Mouse (Mus musculus): ENCODE results near the gene Ndufaf7. TPM values are rescaled to one million over a fixed set of nuclear protein-coding genes. Genes with fewer than 3 reads are reported as not detected.

The Ndufaf7 gene
- polyA plus RNA-seq, 1 experiment from 2014 or later: 56.8 TPM

- Histone ChIP-seq H3K27ac (ENCODE audit: low read length) (no peak overlapping the region), H3K9ac (ENCODE audit: low read length) (no peak overlapping the region), H3K4me1 (replicated peaks; ENCODE audit: control insufficient read depth, insufficient read depth, low read length) (peaks cover 5% of the 10 kb centered on the region; the same call in 1 of the 2 replicates), H3K27me3 (ENCODE audit: control insufficient read depth, insufficient read depth, low read depth, low read length) (no peaks in the 10 kb centered on the region), H3K36me3 (ENCODE audit: control insufficient read depth, insufficient read depth, low read length) (peaks cover 17% of the 10 kb centered on the region), H3K4me2 (ENCODE audit: low read depth, low read length) (no peak overlapping the region), H3K9me3 (ENCODE audit: control insufficient read depth, low read length) (no peaks in the 10 kb centered on the region), H3K4me3 (ENCODE audit: low read length) (no peak overlapping the region)
- 81% methylated on average over 3 of the region's 3 CpGs for WGBS
- ATAC-seq (ENCODE audit: low read depth): no peak
Observed at GRCm38 (mm10) chr17:78983736-78984135, 46.8 kb downstream of the Ndufaf7 start.

- no peaks in the 10 kb centered on the region for H3K36me3 ChIP-seq (ENCODE audit: control insufficient read depth, insufficient read depth, low read length)
- H3K9ac ChIP-seq (ENCODE audit: low read length): no peak overlapping the region
- H3K4me1 ChIP-seq (replicated peaks; ENCODE audit: control insufficient read depth, insufficient read depth, low read length): peaks cover 9% of the 10 kb centered on the region; the same call in 1 of the 2 replicates
- ATAC-seq (ENCODE audit: low read depth): no peak
- 67% methylated on average over 8 of the region's 8 CpGs for WGBS
- H3K9me3 ChIP-seq (ENCODE audit: control insufficient read depth, low read length): no peaks in the 10 kb centered on the region
- H3K4me2 ChIP-seq (ENCODE audit: low read depth, low read length): no peak overlapping the region
- H3K4me3 ChIP-seq (ENCODE audit: low read length): no peak overlapping the region
- H3K27ac ChIP-seq (ENCODE audit: low read length): no peak overlapping the region
- H3K27me3 ChIP-seq (ENCODE audit: control insufficient read depth, insufficient read depth, low read depth, low read length): no peaks in the 10 kb centered on the region
Observed at GRCm38 (mm10) chr17:78989015-78989414, 52.1 kb downstream of the Ndufaf7 start.

DNA sequence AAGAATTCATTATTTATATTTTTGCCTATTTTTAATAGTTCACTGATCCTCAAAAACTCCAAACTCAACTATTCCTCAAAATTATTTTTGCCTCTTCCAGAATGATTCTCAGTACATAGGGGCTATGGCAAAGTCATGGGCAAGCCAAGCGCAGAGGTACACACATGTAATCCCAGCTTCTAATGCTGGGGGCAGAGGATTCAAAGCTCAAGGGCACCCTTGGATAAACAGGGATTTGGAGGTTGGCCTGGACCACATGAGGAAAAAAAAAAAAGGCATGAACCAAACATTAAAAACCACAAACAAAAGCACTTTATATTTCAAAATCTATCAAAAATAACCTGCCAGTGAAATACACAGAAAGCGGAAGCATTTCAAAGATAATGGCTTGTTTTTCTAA, 54.6 kb downstream of the Ndufaf7 start:
- no peaks in the 10 kb centered on the region for H3K9me3 ChIP-seq (ENCODE audit: control insufficient read depth, low read length)
- H3K4me3 ChIP-seq (ENCODE audit: low read length): no peak overlapping the region
- 94% methylated on average over 2 of the region's 2 CpGs for WGBS
- H3K4me2 ChIP-seq (ENCODE audit: low read depth, low read length): no peak overlapping the region
- no peaks in the 10 kb centered on the region for H3K27me3 ChIP-seq (ENCODE audit: control insufficient read depth, insufficient read depth, low read depth, low read length)
- no peak overlapping the region for H3K9ac ChIP-seq (ENCODE audit: low read length)
- H3K4me1 ChIP-seq (replicated peaks; ENCODE audit: control insufficient read depth, insufficient read depth, low read length): peaks cover 9% of the 10 kb centered on the region
- H3K36me3 ChIP-seq (ENCODE audit: control insufficient read depth, insufficient read depth, low read length): no peaks in the 10 kb centered on the region
- no peak overlapping the region for H3K27ac ChIP-seq (ENCODE audit: low read length)
- no peak for ATAC-seq (ENCODE audit: low read depth)

- H3K4me1 ChIP-seq (replicated peaks; ENCODE audit: control insufficient read depth, insufficient read depth, low read length): peaks cover 6% of the 10 kb centered on the region
- WGBS: 69% methylated on average over 9 of the region's 9 CpGs
- H3K9ac ChIP-seq (ENCODE audit: low read length): no peak overlapping the region
- no peak overlapping the region for H3K4me2 ChIP-seq (ENCODE audit: low read depth, low read length)
- H3K4me3 ChIP-seq (ENCODE audit: low read length): no peak overlapping the region
- H3K36me3 ChIP-seq (ENCODE audit: control insufficient read depth, insufficient read depth, low read length): no peaks in the 10 kb centered on the region
- ATAC-seq (ENCODE audit: low read depth): no peak
- no peaks in the 10 kb centered on the region for H3K27me3 ChIP-seq (ENCODE audit: control insufficient read depth, insufficient read depth, low read depth, low read length)
- no peak overlapping the region for H3K27ac ChIP-seq (ENCODE audit: low read length)
- H3K9me3 ChIP-seq (ENCODE audit: control insufficient read depth, low read length): no peaks in the 10 kb centered on the region
Observed at GRCm38 (mm10) chr17:78992303-78993027, 55.5 kb downstream of the Ndufaf7 start.

DNA sequence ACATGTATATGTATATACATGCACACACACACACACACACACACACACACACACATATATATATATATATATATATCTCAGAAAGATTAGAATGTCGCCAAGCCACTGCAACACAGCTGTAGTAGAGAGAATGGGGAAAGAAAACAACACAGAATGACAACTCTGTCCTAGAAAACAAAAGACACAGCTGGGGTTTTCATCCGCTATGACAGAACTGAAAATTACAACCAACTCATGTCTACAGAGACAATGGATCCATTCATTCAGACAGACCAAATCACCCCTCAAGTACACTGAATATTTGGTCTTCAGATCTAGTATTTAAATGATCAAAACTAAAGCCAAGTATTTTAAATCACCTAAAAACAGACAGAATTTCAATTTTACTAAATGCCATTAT, 56.7 kb downstream of the Ndufaf7 start:
- 82% methylated on average over 2 of the region's 2 CpGs for WGBS
- no peak for ATAC-seq (ENCODE audit: low read depth)

GRCm38 (mm10) chr17:78994382-78994781, 57.4 kb downstream of the Ndufaf7 start:
- H3K36me3 ChIP-seq (ENCODE audit: control insufficient read depth, insufficient read depth, low read length): no peaks in the 10 kb centered on the region
- no peak overlapping the region for H3K27ac ChIP-seq (ENCODE audit: low read length)
- ATAC-seq (ENCODE audit: low read depth): no peak
- no peaks in the 10 kb centered on the region for H3K27me3 ChIP-seq (ENCODE audit: control insufficient read depth, insufficient read depth, low read depth, low read length)
- 75% methylated on average over 8 of the region's 8 CpGs for WGBS
- H3K4me1 ChIP-seq (replicated peaks; ENCODE audit: control insufficient read depth, insufficient read depth, low read length): peaks cover 6% of the 10 kb centered on the region
- H3K4me3 ChIP-seq (ENCODE audit: low read length): no peak overlapping the region
- H3K9me3 ChIP-seq (ENCODE audit: control insufficient read depth, low read length): no peaks in the 10 kb centered on the region
- no peak overlapping the region for H3K9ac ChIP-seq (ENCODE audit: low read length)
- H3K4me2 ChIP-seq (ENCODE audit: low read depth, low read length): no peak overlapping the region

More for the DNA sequence above, 56.7 kb downstream of the Ndufaf7 start:
- no peak overlapping the region for H3K4me2 ChIP-seq (ENCODE audit: low read depth, low read length)
- no peak overlapping the region for H3K4me3 ChIP-seq (ENCODE audit: low read length)
- H3K4me1 ChIP-seq (replicated peaks; ENCODE audit: control insufficient read depth, insufficient read depth, low read length): peaks cover 6% of the 10 kb centered on the region
- no peaks in the 10 kb centered on the region for H3K9me3 ChIP-seq (ENCODE audit: control insufficient read depth, low read length)
- no peaks in the 10 kb centered on the region for H3K36me3 ChIP-seq (ENCODE audit: control insufficient read depth, insufficient read depth, low read length)
- no peak overlapping the region for H3K27ac ChIP-seq (ENCODE audit: low read length)
- no peaks in the 10 kb centered on the region for H3K27me3 ChIP-seq (ENCODE audit: control insufficient read depth, insufficient read depth, low read depth, low read length)
- no peak overlapping the region for H3K9ac ChIP-seq (ENCODE audit: low read length)

DNA sequence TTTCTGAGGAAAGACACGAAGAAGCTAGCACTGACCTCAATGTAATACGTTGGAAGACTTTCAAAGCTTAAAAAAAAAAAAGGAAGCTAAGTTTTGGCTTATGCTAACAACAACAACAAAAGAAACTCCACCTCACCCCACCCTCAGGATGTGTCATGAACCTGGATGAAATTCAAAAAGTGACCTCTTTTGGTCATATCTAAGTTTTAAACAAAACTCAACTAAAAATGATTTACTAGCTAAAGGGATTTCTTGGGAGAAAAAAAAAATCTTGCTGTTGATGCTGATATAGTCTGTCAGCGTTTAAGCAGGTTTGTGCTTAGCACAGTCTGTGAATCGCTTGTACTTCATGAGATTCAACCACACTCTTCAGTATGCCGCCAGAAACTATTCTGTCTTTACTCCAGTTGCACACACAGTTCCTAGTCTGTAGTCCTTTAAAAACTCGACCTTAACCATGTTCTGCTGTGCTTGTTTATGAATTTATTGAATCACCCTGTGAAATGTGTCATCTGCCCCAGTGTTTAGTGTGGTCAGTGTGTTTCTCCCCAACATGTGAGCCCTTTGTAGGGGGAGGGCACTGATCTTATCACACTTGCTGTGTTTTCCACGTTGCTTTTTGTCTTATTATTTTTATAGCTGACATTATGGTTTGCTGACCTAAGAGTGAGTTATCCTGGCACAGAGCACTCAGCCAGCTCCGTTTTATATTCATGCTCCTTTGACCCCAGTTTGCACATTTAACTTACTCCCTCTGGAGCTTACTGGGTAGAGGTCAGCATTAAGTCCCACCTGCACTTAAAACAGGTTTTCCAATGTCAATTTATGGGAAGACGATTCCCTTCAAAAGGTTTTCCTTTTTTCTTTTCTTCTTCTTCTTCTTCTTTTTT, 58.2 kb downstream of the Ndufaf7 start:
- Histone ChIP-seq H3K36me3 (ENCODE audit: control insufficient read depth, insufficient read depth, low read length) (no peaks in the 10 kb centered on the region), H3K4me2 (ENCODE audit: low read depth, low read length) (no peak overlapping the region), H3K9ac (ENCODE audit: low read length) (no peak overlapping the region), H3K27ac (ENCODE audit: low read length) (no peak overlapping the region), H3K27me3 (ENCODE audit: control insufficient read depth, insufficient read depth, low read depth, low read length) (no peaks in the 10 kb centered on the region), H3K4me1 (replicated peaks; ENCODE audit: control insufficient read depth, insufficient read depth, low read length) (peaks cover 6% of the 10 kb centered on the region), H3K4me3 (ENCODE audit: low read length) (no peak overlapping the region), H3K9me3 (ENCODE audit: control insufficient read depth, low read length) (no peaks in the 10 kb centered on the region)
- ATAC-seq (ENCODE audit: low read depth): no peak
- WGBS: 50% methylated on average over 9 of the region's 9 CpGs

Other genes starting within 250 kb of the Ndufaf7 start
- 5.2 TPM in 2 replicates for gene Strn, start 199.9 kb upstream of the Ndufaf7 start, polyA plus RNA-seq (2015; fragmentation: Nextera tagmentation; extraction: Ambion mirVana)
- gene Heatr5b, start 101.8 kb upstream of the Ndufaf7 start, polyA plus RNA-seq (2015; fragmentation: Nextera tagmentation; extraction: Ambion mirVana): 14.4 and 16.3 TPM in 2 replicates
- gene Gpatch11, start 101.6 kb upstream of the Ndufaf7 start, polyA plus RNA-seq (2015; fragmentation: Nextera tagmentation; extraction: Ambion mirVana): 38.0 and 41.1 TPM in 2 replicates
- 10.6 and 11.0 TPM in 2 replicates for gene Eif2ak2, start 54.6 kb upstream of the Ndufaf7 start, polyA plus RNA-seq (2015; fragmentation: Nextera tagmentation; extraction: Ambion mirVana)
- gene Sult6b1, start 30.1 kb upstream of the Ndufaf7 start, polyA plus RNA-seq (2015; fragmentation: Nextera tagmentation; extraction: Ambion mirVana): 0.34 TPM in 1 of 2 replicates, not detected in the other
- gene Cebpzos, start 20.6 kb upstream of the Ndufaf7 start, polyA plus RNA-seq (2015; fragmentation: Nextera tagmentation; extraction: Ambion mirVana): 80.7 and 95.5 TPM in 2 replicates
- gene Cebpz, start 70 bp upstream of the Ndufaf7 start, polyA plus RNA-seq (2015; fragmentation: Nextera tagmentation; extraction: Ambion mirVana): 44.2 and 56.1 TPM in 2 replicates
- 42.5 and 43.6 TPM in 2 replicates for gene Prkd3, start 83.7 kb downstream of the Ndufaf7 start, polyA plus RNA-seq (2015; fragmentation: Nextera tagmentation; extraction: Ambion mirVana)
- gene Qpct, start 114.8 kb downstream of the Ndufaf7 start, polyA plus RNA-seq (2015; fragmentation: Nextera tagmentation; extraction: Ambion mirVana): 25.9 and 26.3 TPM in 2 replicates